Mouse (Mus musculus) lung, postnatal 0 days (tissue): Measurements from ENCODE around the gene Ostf1. TPM values are rescaled to one million over a fixed set of nuclear protein-coding genes. Genes with fewer than 3 reads are reported as not detected.

ENCODE experiments used
- ATAC-seq: fragments of 200-750 bp; cut with Nextera tagmentation; 2 replicates; pipeline ENCODE4 v1.8.0; 2017; ENCODE audit warnings: moderate library complexity
- DNase-seq: peaks from one replicate; pipeline ENCODE4 v3.0.0-alpha.2; 2016; ENCODE audit warnings: low spot score
- H3K27ac ChIP-seq: fragments of 300-500 bp; sonication (generic); 2 replicates; pipeline ENCODE4 v1.5.1; 2014; ENCODE audit warnings: antibody characterized with exemption, mild to moderate bottlenecking, low read length, mixed read lengths
- H3K27me3 ChIP-seq: fragments of 300-500 bp; sonication (generic); replicated peaks from 2 replicates; pipeline ENCODE4 v1.6.1; 2014; ENCODE audit warnings: low read length, mixed read lengths; ENCODE audit not compliant: insufficient read depth
- H3K36me3 ChIP-seq: fragments of 300-500 bp; sonication (generic); 2 replicates; pipeline ENCODE4 v1.6.1; 2014; ENCODE audit warnings: low read length, mixed read lengths; ENCODE audit not compliant: insufficient read depth
- H3K4me1 ChIP-seq: fragments of 300-500 bp; sonication (generic); 2 replicates; pipeline ENCODE4 v1.6.1; 2014; ENCODE audit warnings: antibody characterized with exemption, low read depth, low read length, mixed read lengths; ENCODE audit not compliant: insufficient read depth
- H3K4me2 ChIP-seq: fragments of 300-500 bp; sonication (generic); replicated peaks from 2 replicates; pipeline ENCODE4 v1.6.1; 2014; ENCODE audit warnings: low read depth, mild to moderate bottlenecking, low read length, moderate library complexity, mixed read lengths
- H3K4me3 ChIP-seq: fragments of 300-500 bp; sonication (generic); 2 replicates; pipeline ENCODE4 v1.5.1; 2014; ENCODE audit warnings: low read depth, low read length
- H3K9ac ChIP-seq: fragments of 300-500 bp; sonication (generic); replicated peaks from 2 replicates; pipeline ENCODE4 v1.6.1; 2014; ENCODE audit warnings: low read depth, mild to moderate bottlenecking
- H3K9me3 ChIP-seq: fragments of 300-500 bp; sonication (generic); 2 replicates; pipeline ENCODE4 v1.6.1; 2016; ENCODE audit warnings: low read length, mixed read lengths
- CTCF ChIP-seq: IDR thresholded peaks from 2 replicates; pipeline ENCODE4 v1.5.1; 2016; ENCODE audit warnings: antibody characterized with exemption, mild to moderate bottlenecking
- EP300 ChIP-seq: IDR thresholded peaks from 2 replicates; pipeline ENCODE4 v1.6.1; 2016; ENCODE audit warnings: antibody characterized with exemption, mild to moderate bottlenecking, control low read depth
- WGBS: fragments of 180-500 bp; shearing (Covaris S2); extraction: QIAGEN DNeasy Blood & Tissue Kit; methylation state at CpG from one replicate; pipeline ENCODE4 v1.1.7; 2014; 5-methylcytosine and 5-hydroxymethylcytosine counted together
- polyA plus RNA-seq: library from polyadenylated mRNA; unstranded; fragments of >200 nt; fragmentation: Nextera tagmentation; extraction: Ambion mirVana; gene quantifications from 2 replicates; pipeline ENCODE4 v1.2.1, GENCODE M21; 2015

Ostf1 gene
- polyA plus RNA-seq, 1 experiment from 2014 or later: 248 TPM

- H3K4me2 ChIP-seq: no peak overlapping the region
- WGBS: 49% methylated on average over 9 of the region's 9 CpGs
- TF ChIP-seq EP300: no peak
- TF ChIP-seq CTCF: no peak
- DNase-seq: no peak
- no peaks in the 10 kb centered on the region for H3K9me3 ChIP-seq
- H3K27ac ChIP-seq: no peak overlapping the region
- H3K9ac ChIP-seq: no peak overlapping the region
- H3K36me3 ChIP-seq: no peaks in the 10 kb centered on the region
- no peak overlapping the region for H3K4me3 ChIP-seq
- no peaks in the 10 kb centered on the region for H3K4me1 ChIP-seq
- H3K27me3 ChIP-seq: no peaks in the 10 kb centered on the region
- no peak for ATAC-seq
Observed at GRCm38 (mm10) chr19:18647775-18648557, 16.3 kb upstream of the Ostf1 start.

GRCm38 (mm10) chr19:18646853-18647420 is 15.3 kb upstream of the Ostf1 start:
- no peak overlapping the region for H3K9ac ChIP-seq
- no peaks in the 10 kb centered on the region for H3K9me3 ChIP-seq
- H3K4me2 ChIP-seq: no peak overlapping the region
- no peaks in the 10 kb centered on the region for H3K27me3 ChIP-seq
- 66% methylated on average over 5 of the region's 5 CpGs for WGBS
- ATAC-seq: no peak
- DNase-seq: peak; percentile 11
- H3K36me3 ChIP-seq: no peaks in the 10 kb centered on the region
- H3K4me3 ChIP-seq: no peak overlapping the region
- H3K27ac ChIP-seq: no peak overlapping the region
- TF ChIP-seq CTCF: no peak
- H3K4me1 ChIP-seq: no peaks in the 10 kb centered on the region

GRCm38 (mm10) chr19:18646397-18646796 is 14.8 kb upstream of the Ostf1 start:
- H3K27me3 ChIP-seq: no peaks in the 10 kb centered on the region
- no peak overlapping the region for H3K27ac ChIP-seq
- no peaks in the 10 kb centered on the region for H3K4me1 ChIP-seq
- DNase-seq (no peak), ATAC-seq (no peak)
- TF ChIP-seq CTCF (no peak), EP300 (no peak)
- no peaks in the 10 kb centered on the region for H3K36me3 ChIP-seq
- H3K9me3 ChIP-seq: no peaks in the 10 kb centered on the region
- no peak overlapping the region for H3K4me3 ChIP-seq
- no peak overlapping the region for H3K4me2 ChIP-seq
- no peak overlapping the region for H3K9ac ChIP-seq
- 63% methylated on average over 3 of the region's 3 CpGs for WGBS

GRCm38 (mm10) chr19:18644084-18644483 is 12.5 kb upstream of the Ostf1 start:
- Histone ChIP-seq H3K27me3 (no peaks in the 10 kb centered on the region), H3K9ac (no peak overlapping the region), H3K27ac (no peak overlapping the region), H3K9me3 (no peaks in the 10 kb centered on the region), H3K36me3 (no peaks in the 10 kb centered on the region), H3K4me2 (no peak overlapping the region), H3K4me3 (no peak overlapping the region), H3K4me1 (no peaks in the 10 kb centered on the region)
- DNase-seq (no peak), ATAC-seq (no peak; the same call in 1 of the 2 replicates)
- no peak for TF ChIP-seq CTCF
- 76% methylated on average over 6 of the region's 6 CpGs for WGBS

GRCm38 (mm10) chr19:18643411-18643810 is 11.8 kb upstream of the Ostf1 start:
- H3K9me3 ChIP-seq: no peaks in the 10 kb centered on the region
- DNase-seq (no peak), ATAC-seq (no peak)
- 56% methylated on average over 4 of the region's 4 CpGs for WGBS
- H3K4me1 ChIP-seq: no peaks in the 10 kb centered on the region
- no peak overlapping the region for H3K4me2 ChIP-seq
- no peak overlapping the region for H3K27ac ChIP-seq
- H3K9ac ChIP-seq: no peak overlapping the region
- no peak overlapping the region for H3K4me3 ChIP-seq
- TF ChIP-seq EP300: no peak
- no peak for TF ChIP-seq CTCF
- H3K27me3 ChIP-seq: no peaks in the 10 kb centered on the region
- no peaks in the 10 kb centered on the region for H3K36me3 ChIP-seq

- WGBS: 48% methylated on average over 4 of the region's 4 CpGs
- H3K4me3 ChIP-seq: no peak overlapping the region
- H3K36me3 ChIP-seq: no peaks in the 10 kb centered on the region
- H3K4me2 ChIP-seq: no peak overlapping the region
- ATAC-seq (no peak), DNase-seq (no peak)
- no peak for TF ChIP-seq EP300
- TF ChIP-seq CTCF: no peak
- H3K9ac ChIP-seq: no peak overlapping the region
- no peak overlapping the region for H3K27ac ChIP-seq
- no peaks in the 10 kb centered on the region for H3K27me3 ChIP-seq
- no peaks in the 10 kb centered on the region for H3K9me3 ChIP-seq
- H3K4me1 ChIP-seq: no peaks in the 10 kb centered on the region
Observed at GRCm38 (mm10) chr19:18641001-18641400, 9.4 kb upstream of the Ostf1 start.
